Mouse (Mus musculus) CD4-positive helper T cell, adult 2 months (primary cell): ENCODE data around the gene Fnip2.

Experiments used
- DNase-seq: peaks from one replicate; pipeline ENCODE4 v3.0.0-alpha.2; 2012; ENCODE audit warnings: low read depth, missing footprints, low spot score

The Fnip2 gene

DNA sequence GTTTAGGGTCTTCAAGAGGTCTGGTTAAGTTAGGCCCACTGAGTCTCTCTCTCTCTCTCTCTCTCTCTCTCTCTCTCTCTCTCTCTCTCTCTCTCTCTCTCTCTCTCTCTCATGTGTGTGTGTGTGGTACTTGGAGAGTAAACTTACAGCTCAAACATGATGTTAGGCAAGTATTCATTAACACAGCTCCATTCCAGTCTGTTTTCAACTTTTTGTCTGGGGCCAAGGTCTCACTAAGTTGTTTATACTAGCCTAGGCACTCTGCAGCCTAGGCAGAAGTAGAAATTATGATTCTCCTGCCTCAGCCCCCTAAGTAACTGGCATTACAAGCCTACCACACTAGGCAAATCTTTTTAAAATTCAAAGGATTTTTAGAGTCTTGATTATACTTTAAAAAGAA, 151.7 kb downstream of the Fnip2 start:
- no peak for DNase-seq

DNA sequence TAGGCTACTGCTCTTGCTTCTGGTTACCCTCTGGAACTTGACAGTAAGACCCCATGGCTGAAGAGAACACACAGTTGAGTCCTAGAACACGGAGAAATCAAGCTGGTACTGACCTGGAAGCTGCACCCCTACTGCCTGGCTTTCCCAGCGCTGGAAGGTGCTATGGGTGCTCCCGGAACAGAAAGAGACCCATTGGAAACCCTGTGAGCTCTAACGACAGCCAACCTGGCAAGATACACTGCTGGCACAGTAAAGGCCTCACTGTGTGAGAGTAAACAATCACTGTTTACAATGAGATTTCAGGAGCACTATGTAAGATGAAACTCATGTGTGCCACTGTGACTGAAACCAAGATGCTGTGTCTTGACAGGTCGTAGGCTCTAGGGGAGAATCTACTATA, 152.5 kb downstream of the Fnip2 start:
- no peak for DNase-seq

DNA sequence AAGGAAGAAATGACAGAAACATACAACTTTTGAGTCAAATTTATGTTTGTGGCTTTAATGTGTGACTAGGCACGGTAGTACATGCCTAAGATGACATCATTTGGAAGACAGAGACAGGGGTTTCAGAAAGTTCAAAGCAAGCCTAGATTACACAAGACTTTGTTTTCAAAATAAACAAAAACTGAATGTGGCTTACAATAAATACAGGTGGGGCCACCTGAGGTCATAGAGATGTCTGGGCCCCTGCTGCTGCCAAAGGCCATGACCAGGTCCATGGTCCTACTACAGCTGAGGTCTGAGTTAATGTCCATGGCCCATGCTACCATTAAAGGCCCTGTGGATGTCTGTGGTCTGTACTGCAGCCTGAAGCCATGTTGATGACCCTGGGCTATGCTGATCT, 154.1 kb downstream of the Fnip2 start:
- no peak for DNase-seq

DNA sequence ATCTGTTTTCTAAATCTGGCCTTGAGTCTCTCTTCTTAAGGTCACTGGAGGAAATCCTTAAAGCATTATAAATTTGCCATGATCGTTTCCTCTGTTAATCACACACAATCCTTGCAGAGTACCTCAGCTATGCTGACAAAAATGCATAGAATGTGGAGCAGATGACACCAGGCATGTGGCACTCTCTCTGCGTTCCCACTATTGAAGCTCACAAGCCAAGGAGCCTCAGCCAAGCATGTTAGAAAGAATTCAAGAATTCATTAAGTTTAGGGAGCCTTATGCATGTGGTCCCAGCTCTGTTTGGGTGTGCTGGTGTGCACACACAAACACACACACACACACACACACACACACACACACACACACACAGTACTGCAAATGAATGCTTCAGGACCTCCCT, 155.9 kb downstream of the Fnip2 start:
- DNase-seq = no peak

GRCm38 (mm10) chr3:79410629-79410995, 157.0 kb downstream of the Fnip2 start:
- DNase-seq = no peak

DNA sequence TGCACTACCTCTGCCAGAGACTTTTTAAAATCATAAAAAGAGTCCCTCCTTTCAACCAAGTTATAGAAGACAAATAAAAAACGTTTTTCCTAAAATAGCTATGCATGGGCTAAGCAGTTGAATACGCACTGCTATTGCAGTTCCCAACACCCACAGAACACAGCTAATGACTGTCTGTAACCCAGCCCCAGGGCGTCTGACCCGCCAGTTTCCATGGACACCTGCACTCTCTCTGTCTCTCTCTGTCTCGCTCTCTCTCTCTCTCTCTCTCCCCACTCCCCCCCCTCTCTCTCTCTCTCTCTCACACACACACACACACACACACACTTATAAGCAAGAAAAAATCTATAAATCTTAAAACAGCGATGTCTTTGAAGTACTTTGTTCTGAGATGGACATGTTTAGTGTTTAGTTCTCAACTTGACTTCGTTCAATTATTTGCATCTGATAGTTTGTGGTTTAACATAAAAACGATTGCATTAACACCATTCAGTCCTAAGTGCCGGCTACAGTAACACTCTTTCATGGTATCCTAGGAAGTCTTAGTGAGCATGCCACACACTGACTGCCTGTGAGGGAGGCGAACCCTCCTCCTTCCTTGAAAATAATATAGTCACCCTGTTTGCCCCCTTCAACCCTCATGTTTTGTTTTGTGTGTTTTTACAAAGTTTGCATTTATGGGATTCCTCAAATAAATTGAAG, 157.5 kb downstream of the Fnip2 start:
- no peak for DNase-seq

GRCm38 (mm10) chr3:79408546-79408945, 159.1 kb downstream of the Fnip2 start:
- no peak for DNase-seq
